Mouse (Mus musculus) gastrocnemius, postnatal 36 days (tissue): ENCODE data around the gene Syt12. TPM values are rescaled to one million over a fixed set of nuclear protein-coding genes. Genes with fewer than 3 reads are reported as not detected.
A peak's percentile ranks its signal among the peaks of the same experiment; 100 is the strongest.

Source experiments
- DNase-seq, 2 experiments: peaks; one replicate each; pipeline ENCODE4 v3.0.0; 2022
- intact Hi-C: fragments of 180-260 bp; cut with DNase I; formaldehyde crosslinking; loops from one replicate; pipeline ENCODE4 v1.15.1; 2025
- total RNA-seq, 2 experiments: library from RNA; stranded (reverse); gene quantifications; 2 replicates each; pipeline ENCODE4 v1.2.3; 2021

The Syt12 gene
- total RNA-seq, 2 experiments from 2014 or later = 8.5 to 8.6 TPM

- intact Hi-C loops = no loop called here
Observed at GRCm38 (mm10) chr19:4451098-4451497, 26.1 kb downstream of the Syt12 start.

DNA sequence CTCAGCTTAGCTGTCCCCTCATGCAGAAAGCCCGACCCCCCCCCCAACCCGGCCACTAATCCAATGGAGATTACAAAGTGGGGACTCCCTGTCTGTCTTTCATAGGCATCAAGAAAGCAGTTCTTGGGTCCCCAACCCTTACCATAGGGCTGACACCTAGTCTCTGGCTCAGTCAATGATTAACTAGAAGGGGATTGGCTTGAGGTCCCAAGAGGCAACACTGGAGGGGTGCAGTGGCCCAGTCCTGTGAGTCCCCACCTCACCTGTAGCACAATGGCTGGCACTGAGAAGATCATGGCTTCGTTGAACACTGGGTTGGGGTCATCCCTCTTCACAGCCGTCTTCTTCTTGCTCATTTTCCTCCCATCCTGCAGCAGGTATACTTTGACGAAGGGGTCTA lies 26.6 kb downstream of the Syt12 start:
- DNase-seq = no peak

More at GRCm38 (mm10) chr19:4451098-4451497, 26.1 kb downstream of the Syt12 start:
- DNase-seq = no peak

GRCm38 (mm10) chr19:4449230-4449629 lies 28.0 kb downstream of the Syt12 start:
- intact Hi-C loops = no loop called here
- DNase-seq = no peak

More for the DNA sequence above, 26.6 kb downstream of the Syt12 start:
- intact Hi-C loops = no loop called here

GRCm38 (mm10) chr19:4447445-4447844 lies 29.8 kb downstream of the Syt12 start:
- no peak for DNase-seq
- intact Hi-C loops = no loop called here

GRCm38 (mm10) chr19:4446661-4447420 lies 30.4 kb downstream of the Syt12 start:
- DNase-seq = no peak
- intact Hi-C loops = no loop called here

DNA sequence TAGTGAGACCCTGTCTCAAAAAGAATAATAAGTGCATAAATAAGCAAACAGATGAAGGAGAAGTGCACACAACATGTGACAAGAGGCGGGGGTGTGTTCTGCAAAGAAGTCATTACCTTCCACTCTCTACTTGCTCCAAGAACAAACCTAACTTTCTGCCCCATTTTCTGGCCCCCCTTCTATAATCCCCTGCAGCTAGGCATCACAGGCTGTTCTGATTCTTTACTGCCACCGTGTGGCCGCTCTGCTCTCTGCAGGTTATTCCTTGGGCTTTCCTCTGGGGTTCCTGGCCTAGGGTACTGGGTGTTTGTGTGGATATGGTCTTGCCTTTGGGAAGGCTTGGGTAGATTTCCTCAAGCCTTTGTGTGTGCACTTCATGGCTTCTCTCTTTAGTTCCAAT lies 34.8 kb downstream of the Syt12 start:
- intact Hi-C loops = no loop called here
- peak; percentile 62 to 64 for DNase-seq

DNA sequence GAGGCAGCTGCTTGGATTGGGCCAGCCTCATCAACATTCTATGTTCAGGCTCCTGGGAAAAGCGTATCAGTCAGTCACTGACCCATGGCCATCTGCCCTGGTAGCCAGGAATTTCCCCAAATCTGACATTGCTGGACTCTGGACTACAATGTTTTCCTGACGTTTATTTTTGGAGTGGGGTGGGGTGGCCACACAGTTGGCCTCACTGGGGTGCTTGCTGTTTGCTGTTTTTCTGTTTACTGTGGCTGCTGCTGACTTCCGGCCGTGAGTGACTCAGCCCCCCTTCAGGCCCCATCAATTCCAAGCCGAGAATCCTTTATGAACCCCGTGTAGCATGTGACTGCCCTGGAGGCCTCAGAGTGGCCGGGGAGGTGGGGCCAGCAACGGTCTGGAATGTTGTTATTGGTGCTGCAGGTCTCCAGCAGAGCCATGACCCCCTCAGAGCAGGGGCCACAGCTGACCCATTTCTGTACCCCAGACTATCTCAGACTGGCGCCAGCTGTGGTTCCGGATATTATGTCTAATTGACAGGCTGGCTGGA lies 35.6 kb downstream of the Syt12 start:
- DNase-seq = no peak
- intact Hi-C loops = no loop called here

DNA sequence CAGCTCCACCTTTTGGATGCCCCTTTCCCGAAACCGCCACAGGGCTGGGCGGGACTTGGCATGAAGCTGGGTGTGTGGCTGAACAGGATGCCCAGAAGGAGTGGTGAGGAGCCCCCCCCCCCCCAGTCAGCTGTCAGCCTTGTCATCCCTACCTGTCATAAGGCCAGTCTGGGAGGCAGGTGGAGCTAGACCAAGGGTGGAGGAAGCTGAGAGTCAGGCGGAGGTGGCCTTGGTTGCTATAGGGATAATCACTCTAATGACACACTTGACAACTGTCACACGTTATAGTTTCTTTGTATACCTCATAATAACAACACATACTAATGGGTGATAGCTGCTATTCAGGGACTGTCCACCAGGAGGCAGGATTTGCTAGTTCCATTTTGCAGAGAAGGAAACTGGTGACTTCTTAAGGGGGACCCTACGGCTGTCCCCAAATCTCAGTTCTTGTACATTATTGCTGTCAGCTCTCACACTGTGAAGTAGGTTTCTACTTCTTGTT lies 36.1 kb downstream of the Syt12 start:
- DNase-seq = no peak
- intact Hi-C loops = no loop called here

DNA sequence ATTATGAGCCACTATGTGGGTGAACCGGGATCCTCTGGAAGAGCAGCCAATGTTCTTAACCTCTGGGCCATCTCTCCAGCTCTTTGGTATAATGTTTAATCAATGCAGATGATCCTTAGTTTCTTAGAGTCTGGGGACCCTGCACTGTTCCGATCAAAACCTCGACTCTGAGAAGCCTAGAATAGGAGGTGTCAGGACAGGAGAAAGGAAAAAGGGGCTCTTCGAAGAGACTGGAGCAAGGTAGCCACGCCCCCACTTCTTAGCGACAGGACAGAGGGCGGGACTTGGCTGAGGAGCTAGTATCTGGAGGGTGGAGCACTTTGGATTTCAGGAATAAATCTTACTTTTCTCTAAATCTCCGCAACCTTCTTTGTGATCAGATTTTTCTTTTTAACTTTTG lies 37.0 kb downstream of the Syt12 start:
- intact Hi-C loops = no loop called here

GRCm38 (mm10) chr19:4439161-4439801 lies 38.0 kb downstream of the Syt12 start, which contains the start of gene Rhod:
Gene Rhod, minus strand, starts transcription at chr19:4439432.
- DNase-seq = peak in 1 of 2 experiments; percentile 33
- intact Hi-C loops = no loop called here

More for the DNA sequence above, 37.0 kb downstream of the Syt12 start:
- DNase-seq = no peak

GRCm38 (mm10) chr19:4438791-4439160 lies 38.5 kb downstream of the Syt12 start:
- no peak for DNase-seq
- intact Hi-C loops = no loop called here

- intact Hi-C loops = no loop called here
- DNase-seq = no peak
Observed at GRCm38 (mm10) chr19:4437886-4438285, 39.4 kb downstream of the Syt12 start.

GRCm38 (mm10) chr19:4436254-4436653 lies 41.0 kb downstream of the Syt12 start:
- DNase-seq = no peak
- intact Hi-C loops = no loop called here

- intact Hi-C loops = no loop called here
- no peak for DNase-seq
Observed at GRCm38 (mm10) chr19:4434999-4435398, 42.2 kb downstream of the Syt12 start.

GRCm38 (mm10) chr19:4433756-4434155 lies 43.5 kb downstream of the Syt12 start:
- intact Hi-C loops = no loop called here
- no peak for DNase-seq

DNA sequence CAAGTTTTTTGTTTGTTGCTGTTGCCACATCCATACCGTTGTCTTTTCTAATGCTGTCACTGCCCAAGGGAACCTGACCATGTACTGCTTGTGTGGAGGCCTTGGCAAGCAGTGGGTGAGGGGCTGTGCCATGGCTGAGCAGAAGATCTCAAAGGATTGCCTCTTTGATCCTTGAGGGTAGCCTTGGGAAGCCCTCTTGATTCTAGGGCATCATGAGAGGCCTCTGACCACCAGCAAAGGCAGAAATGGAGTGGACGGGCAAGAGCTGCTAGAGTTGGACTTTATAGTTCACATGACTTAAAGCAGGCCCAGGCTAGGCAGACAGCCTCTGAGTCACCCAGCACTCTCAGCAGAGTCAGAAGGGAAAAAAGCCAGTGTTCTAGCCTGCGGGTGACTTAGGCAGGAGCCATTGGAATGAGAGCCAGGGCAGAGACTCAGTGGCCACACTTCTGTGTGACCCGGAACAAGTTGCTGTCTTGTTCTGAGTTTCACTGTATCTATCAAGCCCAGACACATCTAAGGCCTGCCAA lies 47.1 kb downstream of the Syt12 start:
- intact Hi-C loops = no loop called here
- DNase-seq = no peak

- no peak for DNase-seq
Observed at GRCm38 (mm10) chr19:4425610-4426366, 51.5 kb downstream of the Syt12 start.

DNA sequence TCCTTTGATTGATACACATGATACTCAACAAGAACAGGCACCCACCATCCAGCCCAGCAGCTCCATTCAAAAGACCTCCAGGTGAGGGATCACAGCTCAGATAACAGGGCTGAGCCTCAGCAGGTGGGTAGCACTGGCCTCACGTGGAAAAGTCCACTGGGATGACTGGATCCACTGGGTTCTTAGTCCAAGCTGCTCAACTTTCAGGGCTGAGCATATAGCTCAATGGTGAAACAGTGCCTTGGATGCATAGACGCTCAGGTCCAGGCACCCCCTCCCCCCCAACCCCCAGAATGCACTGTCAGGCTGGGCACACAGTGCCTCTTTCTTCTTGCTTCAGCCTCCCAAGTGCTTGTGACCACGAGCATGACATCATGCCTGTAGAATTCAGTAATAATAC lies 54.2 kb downstream of the Syt12 start:
- DNase-seq = no peak

More at GRCm38 (mm10) chr19:4425610-4426366, 51.5 kb downstream of the Syt12 start:
- intact Hi-C loops = no loop called here

GRCm38 (mm10) chr19:4422581-4422980 lies 54.7 kb downstream of the Syt12 start:
- no peak for DNase-seq
- intact Hi-C loops = no loop called here

More for the DNA sequence above, 54.2 kb downstream of the Syt12 start:
- intact Hi-C loops = no loop called here

GRCm38 (mm10) chr19:4420153-4420910 lies 56.9 kb downstream of the Syt12 start:
- intact Hi-C loops = no loop called here

More at GRCm38 (mm10) chr19:4420153-4420910, 56.9 kb downstream of the Syt12 start:
- DNase-seq = no peak
